Mouse (Mus musculus) myocyte (in vitro differentiated cells): ENCODE measurements around the gene Cog1. TPM values are rescaled to one million over a fixed set of nuclear protein-coding genes. Genes with fewer than 3 reads are reported as not detected.

Experiments
- H3K27me3 ChIP-seq: one replicate; pipeline ENCODE4 v1.6.1; 2011; ENCODE audit not compliant: control insufficient read depth, insufficient read depth, insufficient read length
- H3K36me3 ChIP-seq: one replicate; pipeline ENCODE4 v1.6.1; 2011; ENCODE audit not compliant: control insufficient read depth, insufficient read depth
- H3K4me2 ChIP-seq: one replicate; pipeline ENCODE4 v1.6.1; 2011; ENCODE audit warnings: low read depth, control low read depth
- H3K4me3 ChIP-seq: one replicate; pipeline ENCODE4 v1.5.1; 2011; ENCODE audit warnings: mild to moderate bottlenecking, control low read depth, moderate library complexity
- H3K79me2 ChIP-seq: one replicate; pipeline ENCODE4 v1.6.1; 2011; ENCODE audit not compliant: control insufficient read depth, insufficient read depth
- H3ac ChIP-seq: one replicate; pipeline ENCODE4 v1.6.1; 2011; ENCODE audit not compliant: control insufficient read depth, insufficient read length
- CEBPB ChIP-seq: IDR thresholded peaks from 2 replicates; pipeline ENCODE4 v1.6.1; 2011; ENCODE audit warnings: mild to moderate bottlenecking, moderate library complexity; ENCODE audit not compliant: poor library complexity, insufficient read depth, severe bottlenecking
- E2F4 ChIP-seq: IDR thresholded peaks from one replicate; pipeline ENCODE4 v1.6.1; 2011; ENCODE audit warnings: mild to moderate bottlenecking, control low read depth, moderate library complexity; ENCODE audit not compliant: insufficient read depth
- MAX ChIP-seq: IDR thresholded peaks from one replicate; pipeline ENCODE4 v1.6.1; 2011; ENCODE audit warnings: low read depth, mild to moderate bottlenecking, control low read depth
- MYOD1 ChIP-seq, 3 experiments: IDR thresholded peaks; one replicate each; pipeline ENCODE4 v1.6.1; 2011; ENCODE audit warnings: control low read depth in 2 of 3, low read depth in 2 of 3, mild to moderate bottlenecking in 2 of 3, moderate library complexity in 1 of 3; ENCODE audit not compliant: insufficient read length in 2 of 3, control insufficient read depth in 1 of 3
- MYOG ChIP-seq, 3 experiments: IDR thresholded peaks; one replicate each; pipeline ENCODE4 v1.6.1; 2011; ENCODE audit warnings: control low read depth in 2 of 3, low read depth in 2 of 3, mild to moderate bottlenecking in 2 of 3; ENCODE audit not compliant: insufficient read length in 2 of 3, control insufficient read depth in 1 of 3, insufficient read depth in 1 of 3
- POLR2A ChIP-seq: IDR thresholded peaks from one replicate; pipeline ENCODE4 v1.6.1; 2011; ENCODE audit warnings: low read depth, mild to moderate bottlenecking, control low read depth, moderate library complexity; ENCODE audit not compliant: insufficient read length
- POLR2AphosphoS2 ChIP-seq: IDR thresholded peaks from one replicate; pipeline ENCODE4 v1.6.1; 2011; ENCODE audit warnings: low read depth, control low read depth; ENCODE audit not compliant: insufficient read length
- REST ChIP-seq: IDR thresholded peaks from one replicate; pipeline ENCODE4 v1.6.1; 2011; ENCODE audit warnings: mild to moderate bottlenecking, control low read depth, moderate library complexity; ENCODE audit not compliant: insufficient read depth, insufficient read length
- SRF ChIP-seq: IDR thresholded peaks from one replicate; pipeline ENCODE4 v1.6.1; 2011; ENCODE audit warnings: low read depth; ENCODE audit not compliant: control insufficient read depth, insufficient read length
- TCF12 ChIP-seq: IDR thresholded peaks from one replicate; pipeline ENCODE4 v1.6.1; 2011; ENCODE audit warnings: mild to moderate bottlenecking, control low read depth; ENCODE audit not compliant: poor library complexity, insufficient read depth, severe bottlenecking
- TCF3 ChIP-seq: IDR thresholded peaks from one replicate; pipeline ENCODE4 v1.6.1; 2011; ENCODE audit warnings: low read depth, control low read depth; ENCODE audit not compliant: insufficient read length
- USF1 ChIP-seq: IDR thresholded peaks from one replicate; pipeline ENCODE4 v1.6.1; 2011; ENCODE audit warnings: low read depth, mild to moderate bottlenecking, control low read depth, moderate library complexity
- polyA plus RNA-seq: library from polyadenylated mRNA; unstranded; fragments of >200 nt; fragmentation: generic; extraction: Trizol; gene quantifications from one replicate; pipeline ENCODE4 v1.2.1, GENCODE M21; 2012; ENCODE audit warnings: missing spikeins

Gene Cog1
- polyA plus RNA-seq, 1 experiment = 25.6 TPM

DNA sequence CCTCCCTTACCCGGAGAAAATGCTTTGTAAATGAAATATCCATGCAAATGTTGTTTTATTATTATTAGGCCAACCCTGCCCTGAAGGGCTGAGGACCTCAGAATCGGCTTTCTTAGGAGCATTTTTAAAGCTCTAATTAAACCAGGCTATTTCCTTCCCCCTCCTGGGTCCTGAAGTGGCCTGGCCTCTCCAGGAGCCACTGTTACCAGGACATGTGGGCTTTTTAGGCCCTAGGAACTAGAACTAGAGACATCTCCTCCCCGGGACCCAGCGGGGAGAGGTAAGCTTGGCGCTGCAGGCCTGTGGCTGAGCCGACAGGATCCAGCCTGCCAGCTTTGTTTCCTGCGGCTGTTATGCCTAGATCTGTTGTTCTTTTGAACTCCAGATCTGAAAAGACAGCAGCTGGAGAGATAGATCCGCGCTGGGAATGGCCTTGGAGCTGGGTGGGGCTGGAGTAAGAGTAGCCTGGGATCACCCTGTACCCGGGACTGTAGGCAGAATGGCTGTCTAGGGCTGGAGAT, 61.3 kb downstream of the Cog1 start:
- no peaks in the 10 kb centered on the region for H3K79me2 ChIP-seq
- no peak overlapping the region for H3K4me2 ChIP-seq
- no peak overlapping the region for H3K4me3 ChIP-seq
- no peaks in the 10 kb centered on the region for H3K36me3 ChIP-seq
- H3ac ChIP-seq = no peak overlapping the region
- TF ChIP-seq MAX (no peak), POLR2AphosphoS2 (no peak), POLR2A (no peak), SRF (no peak), MYOG (IDR thresholded peaks at IDR 0.05; ENCODE audit: control insufficient read depth in 1 of 3, insufficient read depth in 1 of 3, insufficient read length in 2 of 3, low read depth in 2 of 3) (no peak), REST (no peak), USF1 (no peak), MYOD1 (IDR thresholded peaks at IDR 0.05; ENCODE audit: control insufficient read depth in 1 of 3, insufficient read length in 2 of 3, low read depth in 2 of 3) (no peak), TCF3 (no peak)
- no peaks in the 10 kb centered on the region for H3K27me3 ChIP-seq

DNA sequence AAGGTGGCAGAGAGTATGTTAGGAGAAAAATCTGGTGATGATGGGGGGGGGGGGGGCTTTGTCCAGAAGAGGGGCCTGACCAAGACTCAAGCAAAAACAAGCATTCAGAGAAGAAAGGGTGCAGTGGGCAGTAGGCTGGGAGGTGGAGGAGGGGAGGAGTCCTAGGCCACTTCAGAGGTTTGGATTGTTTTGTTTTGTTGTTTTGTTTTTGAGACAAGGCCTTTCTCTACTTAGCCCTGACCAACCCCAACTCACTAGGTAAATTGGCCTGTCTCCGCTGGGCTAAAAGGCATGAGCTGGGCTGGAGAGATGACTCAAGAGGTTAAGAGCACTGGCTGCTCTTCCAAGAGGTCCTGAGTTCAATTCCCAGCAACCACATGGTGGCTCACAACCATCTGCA, 62.1 kb downstream of the Cog1 start:
- TF ChIP-seq MYOG (IDR thresholded peaks at IDR 0.05; ENCODE audit: control insufficient read depth in 1 of 3, insufficient read depth in 1 of 3, insufficient read length in 2 of 3, low read depth in 2 of 3) = no peak
- no peak for TF ChIP-seq E2F4
- TF ChIP-seq TCF12 = no peak
- TF ChIP-seq MYOD1 (IDR thresholded peaks at IDR 0.05; ENCODE audit: control insufficient read depth in 1 of 3, insufficient read length in 2 of 3, low read depth in 2 of 3) = no peak
- no peak for TF ChIP-seq TCF3
- TF ChIP-seq POLR2AphosphoS2 = no peak
- no peak for TF ChIP-seq MAX
- TF ChIP-seq REST = no peak
- no peak for TF ChIP-seq SRF
- TF ChIP-seq CEBPB = no peak

DNA sequence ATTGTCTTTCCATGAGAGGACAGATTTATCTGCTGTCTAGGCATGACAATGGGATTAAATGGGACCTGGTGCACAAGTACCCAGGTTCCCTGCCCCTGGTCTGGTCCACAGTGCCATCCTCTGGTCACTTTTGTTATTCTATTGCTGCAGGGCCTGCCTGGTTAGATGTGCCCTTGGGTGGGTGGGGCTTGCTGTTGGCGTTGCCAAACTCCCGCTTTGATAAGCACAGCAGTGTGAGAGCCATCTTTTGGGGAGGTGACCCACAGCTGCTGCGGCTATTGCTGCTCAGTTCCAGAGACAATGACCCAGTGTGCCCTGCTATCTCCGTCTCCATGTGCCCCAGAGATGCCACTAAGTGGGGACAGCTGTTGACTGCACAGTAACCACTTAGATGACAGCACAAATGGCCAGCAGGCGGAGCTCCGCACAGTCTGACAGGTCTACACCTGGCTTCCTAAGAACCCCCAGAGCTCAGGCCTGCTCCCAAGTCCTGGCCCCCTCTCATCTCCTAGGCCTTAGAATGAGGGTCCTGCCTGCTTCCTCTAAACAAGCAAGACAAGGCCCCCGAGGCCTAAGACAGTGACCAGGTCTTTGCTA, 66.2 kb downstream of the Cog1 start:
- H3K4me2 ChIP-seq = no peak overlapping the region

More for the DNA sequence above, 62.1 kb downstream of the Cog1 start:
- no peaks in the 10 kb centered on the region for H3K79me2 ChIP-seq
- no peak overlapping the region for H3K4me2 ChIP-seq
- H3K4me3 ChIP-seq = no peak overlapping the region
- H3ac ChIP-seq = no peak overlapping the region
- H3K36me3 ChIP-seq = no peaks in the 10 kb centered on the region
- H3K27me3 ChIP-seq = no peaks in the 10 kb centered on the region

DNA sequence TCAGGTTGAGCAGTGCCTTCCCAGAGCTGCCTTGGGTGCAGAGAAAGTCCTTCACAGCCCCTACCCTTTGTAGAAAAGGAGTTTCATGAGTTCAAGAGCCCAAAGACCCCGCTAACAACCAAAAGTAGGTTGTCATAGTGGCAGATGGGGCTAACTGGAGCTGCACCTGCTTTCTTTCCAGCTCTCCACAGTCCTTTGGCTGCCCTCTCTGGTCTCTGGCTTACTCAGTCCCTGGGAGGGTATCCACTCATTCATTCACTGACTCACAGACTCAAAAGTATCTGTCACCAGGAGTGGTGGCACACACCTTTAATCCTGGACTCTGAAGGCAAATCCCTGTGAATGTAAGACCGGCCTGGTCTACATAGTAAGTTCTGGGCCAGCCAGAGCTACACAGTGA, 67.2 kb downstream of the Cog1 start:
- no peaks in the 10 kb centered on the region for H3K27me3 ChIP-seq
- H3K4me2 ChIP-seq = no peak overlapping the region

More for the DNA sequence above, 66.2 kb downstream of the Cog1 start:
- TF ChIP-seq E2F4 (no peak), CEBPB (no peak), USF1 (no peak), POLR2A (no peak), MAX (no peak), SRF (no peak), TCF3 (no peak)
- Histone ChIP-seq H3K36me3 (no peaks in the 10 kb centered on the region), H3K79me2 (no peaks in the 10 kb centered on the region), H3ac (no peak overlapping the region), H3K4me3 (no peak overlapping the region), H3K27me3 (no peaks in the 10 kb centered on the region)

More for the DNA sequence above, 67.2 kb downstream of the Cog1 start:
- no peaks in the 10 kb centered on the region for H3K36me3 ChIP-seq
- no peak overlapping the region for H3K4me3 ChIP-seq
- TF ChIP-seq MYOD1 (IDR thresholded peaks at IDR 0.05; ENCODE audit: control insufficient read depth in 1 of 3, insufficient read length in 2 of 3, low read depth in 2 of 3) (no peak), POLR2A (no peak), REST (no peak), MAX (no peak), MYOG (IDR thresholded peaks at IDR 0.05; ENCODE audit: control insufficient read depth in 1 of 3, insufficient read depth in 1 of 3, insufficient read length in 2 of 3, low read depth in 2 of 3) (no peak), USF1 (no peak), TCF3 (no peak)
- no peaks in the 10 kb centered on the region for H3K79me2 ChIP-seq
- no peak overlapping the region for H3ac ChIP-seq

Other genes starting within 250 kb of the Cog1 start
- 5.3 TPM for gene Sstr2, start 29.8 kb upstream of the Cog1 start, polyA plus RNA-seq
- 15.7 TPM for gene Slc39a11, start 910 bp downstream of the Cog1 start, polyA plus RNA-seq
- 45.8 TPM for gene Fam104a, start 35.0 kb downstream of the Cog1 start, polyA plus RNA-seq
- 10.6 TPM for gene D11Wsu47e, start 35.2 kb downstream of the Cog1 start, polyA plus RNA-seq
- 0.06 TPM for gene Cpsf4l, start 60.8 kb downstream of the Cog1 start, polyA plus RNA-seq
- 13.3 TPM for gene Cdc42ep4, start 102.7 kb downstream of the Cog1 start, polyA plus RNA-seq